Mouse (Mus musculus) limb, embryonic 10.5 days (tissue): Measurements from ENCODE around the gene Pcnp. TPM values are rescaled to one million over a fixed set of nuclear protein-coding genes. Genes with fewer than 3 reads are reported as not detected.

Experiments used
- DNase-seq: peaks from one replicate; pipeline ENCODE4 v3.0.0-alpha.2; 2017; ENCODE audit warnings: low spot score
- H3K27ac ChIP-seq: fragments of 300-500 bp; sonication (generic); 2 replicates; pipeline ENCODE4 v1.5.1; 2016; ENCODE audit warnings: mild to moderate bottlenecking
- H3K27me3 ChIP-seq: fragments of 300-500 bp; sonication (generic); 2 replicates; pipeline ENCODE4 v1.6.1; 2016; ENCODE audit warnings: low read depth, mild to moderate bottlenecking; ENCODE audit not compliant: poor library complexity, severe bottlenecking
- H3K36me3 ChIP-seq: fragments of 300-500 bp; sonication (generic); 2 replicates; pipeline ENCODE4 v1.6.1; 2016; ENCODE audit warnings: mild to moderate bottlenecking, moderate library complexity
- H3K4me1 ChIP-seq: fragments of 300-500 bp; sonication (generic); 2 replicates; pipeline ENCODE4 v1.6.1; 2016
- H3K4me3 ChIP-seq: fragments of 300-500 bp; sonication (generic); 2 replicates; pipeline ENCODE4 v1.5.1; 2016; ENCODE audit warnings: mild to moderate bottlenecking, moderate library complexity
- H3K9me3 ChIP-seq: fragments of 300-500 bp; sonication (generic); replicated peaks from 2 replicates; pipeline ENCODE4 v1.6.1; 2016; ENCODE audit warnings: mild to moderate bottlenecking
- WGBS: fragments of 180-500 bp; shearing (Covaris S2); methylation state at CpG from one replicate; pipeline ENCODE4 v1.1.7; 2016; 5-methylcytosine and 5-hydroxymethylcytosine counted together
- polyA plus RNA-seq: library from polyadenylated mRNA; unstranded; fragments of >200 nt; fragmentation: Nextera tagmentation; extraction: Ambion mirVana; gene quantifications from 2 replicates; pipeline ENCODE4 v1.2.1, GENCODE M21; 2016

The Pcnp gene
- polyA plus RNA-seq, 1 experiment from 2014 or later: 293 TPM

GRCm38 (mm10) chr16:56019660-56020059 is 9.9 kb downstream of the Pcnp start:
- WGBS: 95% methylated on average over 7 of the region's 7 CpGs
- no peak for DNase-seq
- Histone ChIP-seq H3K36me3 (peaks cover 78% of the 10 kb centered on the region), H3K9me3 (no peaks in the 10 kb centered on the region), H3K27ac (no peak overlapping the region), H3K27me3 (no peaks in the 10 kb centered on the region), H3K4me3 (no peak overlapping the region), H3K4me1 (no peaks in the 10 kb centered on the region)

GRCm38 (mm10) chr16:56014076-56014475 is 15.5 kb downstream of the Pcnp start:
- H3K36me3 ChIP-seq: peaks cover 71% of the 10 kb centered on the region
- no peak overlapping the region for H3K4me3 ChIP-seq
- H3K27ac ChIP-seq: no peak overlapping the region
- no peaks in the 10 kb centered on the region for H3K9me3 ChIP-seq
- no peaks in the 10 kb centered on the region for H3K27me3 ChIP-seq
- WGBS: 91% methylated on average over 7 of the region's 7 CpGs
- DNase-seq: no peak
- H3K4me1 ChIP-seq: no peaks in the 10 kb centered on the region

- WGBS: 89% methylated on average over 10 of the region's 10 CpGs
- H3K9me3 ChIP-seq: no peaks in the 10 kb centered on the region
- H3K4me1 ChIP-seq: no peaks in the 10 kb centered on the region
- H3K27ac ChIP-seq: no peak overlapping the region
- DNase-seq: no peak
- no peaks in the 10 kb centered on the region for H3K27me3 ChIP-seq
- no peak overlapping the region for H3K4me3 ChIP-seq
- H3K36me3 ChIP-seq: peaks cover 63% of the 10 kb centered on the region
Measured at GRCm38 (mm10) chr16:56012789-56013743, 16.5 kb downstream of the Pcnp start.

- no peak overlapping the region for H3K4me3 ChIP-seq
- WGBS: 94% methylated on average over 1 of the region's 1 CpGs
- DNase-seq: no peak
- H3K9me3 ChIP-seq: no peaks in the 10 kb centered on the region
- H3K36me3 ChIP-seq: peaks cover 69% of the 10 kb centered on the region
- H3K27me3 ChIP-seq: no peaks in the 10 kb centered on the region
- H3K27ac ChIP-seq: no peak overlapping the region
- no peaks in the 10 kb centered on the region for H3K4me1 ChIP-seq
Measured at GRCm38 (mm10) chr16:56008862-56009261, 20.7 kb downstream of the Pcnp start.

- no peak overlapping the region for H3K4me3 ChIP-seq
- WGBS: 96% methylated on average over 11 of the region's 11 CpGs
- no peak for DNase-seq
- peaks cover 65% of the 10 kb centered on the region for H3K36me3 ChIP-seq
- no peak overlapping the region for H3K27ac ChIP-seq
- no peaks in the 10 kb centered on the region for H3K9me3 ChIP-seq
- no peaks in the 10 kb centered on the region for H3K4me1 ChIP-seq
- H3K27me3 ChIP-seq: no peaks in the 10 kb centered on the region
Measured at GRCm38 (mm10) chr16:56006798-56007197, 22.7 kb downstream of the Pcnp start.

GRCm38 (mm10) chr16:55994235-55994634 is 35.3 kb downstream of the Pcnp start:
- Histone ChIP-seq H3K9me3 (no peaks in the 10 kb centered on the region), H3K27me3 (no peaks in the 10 kb centered on the region), H3K4me3 (no peak overlapping the region), H3K36me3 (peaks cover 75% of the 10 kb centered on the region), H3K4me1 (no peaks in the 10 kb centered on the region), H3K27ac (no peak overlapping the region)
- no peak for DNase-seq
- 94% methylated on average over 2 of the region's 2 CpGs for WGBS

- peaks cover 73% of the 10 kb centered on the region for H3K36me3 ChIP-seq
- H3K27ac ChIP-seq: no peak overlapping the region
- no peaks in the 10 kb centered on the region for H3K9me3 ChIP-seq
- no peak for DNase-seq
- 94% methylated on average over 4 of the region's 4 CpGs for WGBS
- no peaks in the 10 kb centered on the region for H3K27me3 ChIP-seq
- H3K4me3 ChIP-seq: no peak overlapping the region
- H3K4me1 ChIP-seq: no peaks in the 10 kb centered on the region
Measured at GRCm38 (mm10) chr16:55990311-55990710, 39.2 kb downstream of the Pcnp start.

- no peaks in the 10 kb centered on the region for H3K27me3 ChIP-seq
- no peak for DNase-seq
- no peak overlapping the region for H3K27ac ChIP-seq
- H3K36me3 ChIP-seq: peaks cover 82% of the 10 kb centered on the region
- no peak overlapping the region for H3K4me3 ChIP-seq
- H3K4me1 ChIP-seq: no peaks in the 10 kb centered on the region
- WGBS: 94% methylated on average over 3 of the region's 3 CpGs
- H3K9me3 ChIP-seq: no peaks in the 10 kb centered on the region
Measured at GRCm38 (mm10) chr16:55986001-55986400, 43.5 kb downstream of the Pcnp start.

- Histone ChIP-seq H3K4me3 (peak overlapping the region; percentile 91), H3K4me1 (peaks cover 12% of the 10 kb centered on the region), H3K36me3 (peaks cover 39% of the 10 kb centered on the region), H3K27ac (peak overlapping the region; percentile 89), H3K9me3 (no peaks in the 10 kb centered on the region), H3K27me3 (no peaks in the 10 kb centered on the region)
- no peak for DNase-seq
- WGBS: 9% methylated on average over 14 of the region's 14 CpGs
Measured at GRCm38 (mm10) chr16:55974903-55975285, 54.6 kb downstream of the Pcnp start.

- no peaks in the 10 kb centered on the region for H3K9me3 ChIP-seq
- peak; percentile 91 for DNase-seq
- under 1% methylated on average over 55 of the region's 55 CpGs for WGBS
- peaks cover 44% of the 10 kb centered on the region for H3K36me3 ChIP-seq
- H3K27ac ChIP-seq: peak overlapping the region; percentile 89
- H3K4me1 ChIP-seq: peaks cover 12% of the 10 kb centered on the region
- H3K27me3 ChIP-seq: no peaks in the 10 kb centered on the region
- peak overlapping the region; percentile 91 for H3K4me3 ChIP-seq
Measured at GRCm38 (mm10) chr16:55974256-55974902, 55.2 kb downstream of the Pcnp start.

- H3K9me3 ChIP-seq: no peaks in the 10 kb centered on the region
- no peaks in the 10 kb centered on the region for H3K27me3 ChIP-seq
- peak; percentile 100 for DNase-seq
- peak within 1 kb of the TSS; percentile 89 for H3K27ac ChIP-seq
- under 1% methylated on average over 84 of the region's 86 CpGs for WGBS
- H3K36me3 ChIP-seq: peaks cover 52% of the 10 kb centered on the region
- peaks cover 12% of the 10 kb centered on the region for H3K4me1 ChIP-seq
- H3K4me3 ChIP-seq: peak within 1 kb of the TSS; percentile 91
Measured at GRCm38 (mm10) chr16:55973431-55974255, 55.9 kb downstream of the Pcnp start, which contains the start of gene Zbtb11. Gene Zbtb11, plus strand, starts transcription at chr16:55973883.

- Histone ChIP-seq H3K4me3 (peak overlapping the region; percentile 91), H3K36me3 (peaks cover 50% of the 10 kb centered on the region), H3K27ac (0 out of 2 replicates have a peak overlapping the region, but pooled peaks have one; percentile 89), H3K9me3 (no peaks in the 10 kb centered on the region), H3K27me3 (no peaks in the 10 kb centered on the region), H3K4me1 (peaks cover 12% of the 10 kb centered on the region)
- WGBS: 59% methylated on average over 10 of the region's 10 CpGs
- no peak for DNase-seq
Measured at GRCm38 (mm10) chr16:55972626-55973201, 56.8 kb downstream of the Pcnp start.
